Mouse (Mus musculus) heart, postnatal 0 days (tissue): ENCODE results near the gene Adgrg3.

Experiments used
- CTCF ChIP-seq: IDR thresholded peaks from 2 replicates; pipeline ENCODE4 v1.5.1; 2016; ENCODE audit warnings: antibody characterized with exemption, control low read depth, low read depth
- EP300 ChIP-seq: IDR thresholded peaks from 2 replicates; pipeline ENCODE4 v1.6.1; 2016; ENCODE audit warnings: antibody characterized with exemption, low read depth

DNA sequence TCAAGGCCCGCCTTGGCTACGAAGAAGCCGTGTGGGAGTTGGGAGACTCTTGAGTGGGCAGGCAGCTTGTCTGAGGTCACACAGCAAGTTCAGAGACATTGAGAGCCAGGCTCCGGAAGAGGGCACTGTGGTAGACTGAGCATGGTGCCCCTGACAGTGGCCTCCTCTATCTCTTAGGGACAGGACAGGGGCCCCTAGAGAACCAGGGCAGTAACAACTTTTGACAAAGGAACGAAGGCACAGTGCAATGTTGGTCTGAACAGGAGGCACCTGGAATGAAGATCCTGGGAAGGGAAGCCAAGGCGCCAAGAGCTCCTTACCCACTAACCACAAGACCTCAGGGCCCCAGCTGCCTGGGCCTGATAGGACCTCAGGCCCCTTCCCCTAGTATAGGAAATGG is 32.5 kb upstream of the Adgrg3 start:
- TF ChIP-seq CTCF (no peak), EP300 (no peak)
